Mouse (Mus musculus): Measurements from ENCODE around the gene Eif2d. TPM values are rescaled to one million over a fixed set of nuclear protein-coding genes. Genes with fewer than 3 reads are reported as not detected.

Eif2d gene
- 60.5 and 61.4 TPM in 2 replicates for polyA plus RNA-seq (2015; fragmentation: Nextera tagmentation; extraction: Ambion mirVana)

DNA sequence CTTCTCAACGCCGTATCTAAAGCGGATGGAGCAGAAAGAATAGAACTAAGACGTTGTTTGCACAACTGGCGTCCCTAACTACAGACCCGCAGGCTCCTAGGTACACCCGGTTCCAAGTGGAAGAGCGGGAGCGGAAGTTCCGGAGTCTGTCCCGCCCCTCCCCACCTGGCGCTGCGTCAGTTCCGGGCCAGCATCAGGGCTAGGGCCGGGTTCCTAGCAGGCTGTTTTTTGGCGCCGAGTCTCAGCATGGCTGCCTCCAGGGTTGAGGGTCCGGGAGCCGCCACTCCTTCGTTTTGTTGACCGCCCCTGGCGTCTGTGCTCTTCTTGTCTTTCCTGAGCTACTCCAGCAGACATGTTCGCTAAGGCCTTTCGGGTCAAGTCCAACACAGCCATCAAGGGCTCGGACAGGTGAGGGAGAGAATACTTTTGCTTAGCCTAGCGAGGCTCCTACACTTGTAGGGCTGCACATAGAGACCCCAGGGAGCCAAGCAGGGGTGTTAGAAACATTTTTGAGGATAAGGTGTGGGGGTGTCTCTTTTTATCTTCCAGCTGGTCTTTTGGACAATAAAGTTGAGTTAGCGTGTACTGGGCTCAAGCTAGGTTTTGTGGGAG, at the start of gene Eif2d:
Gene Eif2d (plus strand): TSS at position 164 of the 612 bp plus-strand sequence.
- peak within 1 kb of the TSS; percentile 82 for H3K4me3 ChIP-seq
- under 1% methylated on average over 27 of the region's 27 CpGs for WGBS
- H3K36me3 ChIP-seq: peaks cover 3% of the 10 kb centered on the region
- peaks cover 8% of the 10 kb centered on the region for H3K4me1 ChIP-seq
- H3K27ac ChIP-seq: peak within 1 kb of the TSS; percentile 77
- ATAC-seq (ENCODE audit: insufficient number of reproducible peaks, low FRiP score, low TSS enrichment, low read depth): peak; percentile 88
- H3K9ac ChIP-seq: peak within 1 kb of the TSS; percentile 67
- H3K9me3 ChIP-seq: no peaks in the 10 kb centered on the region
- peak within 1 kb of the TSS; percentile 67 for H3K4me2 ChIP-seq
- no peaks in the 10 kb centered on the region for H3K27me3 ChIP-seq

DNA sequence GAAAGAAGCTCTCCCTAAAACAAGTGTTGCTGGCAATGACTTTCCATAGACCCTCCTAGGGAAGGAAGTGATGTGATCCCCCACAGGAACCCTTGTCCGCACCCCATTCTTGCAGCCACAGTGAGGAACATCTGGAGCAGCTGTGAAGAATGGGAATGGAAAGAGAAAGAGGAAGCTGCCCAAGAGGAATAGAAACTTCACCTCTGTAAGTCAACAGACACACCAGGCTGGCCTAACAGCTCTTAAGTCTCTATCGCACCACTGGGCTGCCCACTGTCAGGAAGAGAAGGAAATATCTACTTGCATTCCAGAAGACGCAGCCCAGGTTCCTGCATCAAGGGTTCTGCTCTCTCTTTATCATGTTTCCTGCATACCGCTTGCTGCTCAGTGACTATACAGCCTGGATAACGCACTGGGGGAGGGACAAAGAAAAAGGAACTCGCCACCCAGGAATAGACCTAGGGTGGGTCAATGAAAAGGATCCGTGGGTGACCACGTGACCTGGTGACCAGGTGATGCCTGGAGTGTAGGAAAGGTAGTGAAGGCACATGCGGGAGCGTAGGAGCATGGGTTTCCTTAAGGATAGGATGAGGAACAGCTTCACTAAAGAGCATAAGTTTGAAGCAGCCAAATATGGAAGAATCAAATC, 49.1 kb upstream of the Eif2d start:
- H3K4me3 ChIP-seq: no peak overlapping the region
- no peak overlapping the region for H3K4me2 ChIP-seq
- 78% methylated on average over 10 of the region's 10 CpGs for WGBS
- H3K27ac ChIP-seq: no peak overlapping the region
- H3K9ac ChIP-seq: no peak overlapping the region
- H3K9me3 ChIP-seq: no peaks in the 10 kb centered on the region
- H3K27me3 ChIP-seq: no peaks in the 10 kb centered on the region
- H3K36me3 ChIP-seq: no peaks in the 10 kb centered on the region
- peaks cover 10% of the 10 kb centered on the region for H3K4me1 ChIP-seq
- no peak for ATAC-seq (ENCODE audit: insufficient number of reproducible peaks, low FRiP score, low TSS enrichment, low read depth)

DNA sequence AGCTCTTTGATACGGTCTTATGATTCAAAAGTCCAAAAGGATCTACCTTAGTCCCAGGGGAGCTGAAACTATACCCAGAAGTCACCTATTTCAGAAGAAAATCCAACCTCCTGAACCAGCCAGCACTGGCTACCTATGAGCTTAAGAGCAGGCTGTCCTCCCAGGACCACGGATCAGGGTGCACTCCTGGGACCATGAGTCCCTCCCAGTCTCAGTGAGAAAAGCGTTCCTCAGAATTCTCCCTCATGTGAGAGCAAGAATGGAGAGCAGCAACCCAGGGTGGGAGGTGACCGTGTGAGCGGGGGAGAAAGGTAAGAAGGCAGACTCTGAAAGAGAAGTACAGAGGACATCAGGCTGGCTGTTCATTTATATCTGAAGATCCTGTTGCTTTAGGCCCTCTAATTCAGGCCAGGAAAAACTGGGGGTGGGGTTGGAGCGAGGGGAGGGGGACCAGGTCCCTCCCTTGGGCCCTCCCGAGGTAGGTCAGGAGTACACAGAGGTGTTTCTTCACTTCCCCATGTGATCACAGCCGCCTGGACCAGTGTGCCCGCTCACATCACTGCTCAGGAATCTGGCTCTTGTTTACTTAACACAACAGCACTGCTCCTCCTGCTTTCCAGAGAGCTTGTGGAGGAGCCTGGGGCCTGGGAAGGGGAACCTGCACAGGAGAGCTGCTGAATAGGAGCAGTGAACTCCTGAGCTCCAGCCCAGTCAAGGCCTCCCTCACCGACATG, 45.2 kb upstream of the Eif2d start:
- Histone ChIP-seq H3K36me3 (no peaks in the 10 kb centered on the region), H3K9ac (no peak overlapping the region), H3K4me1 (peaks cover 25% of the 10 kb centered on the region), H3K9me3 (no peaks in the 10 kb centered on the region), H3K27ac (peak overlapping the region; percentile 85), H3K4me3 (no peak overlapping the region), H3K4me2 (no peak overlapping the region), H3K27me3 (no peaks in the 10 kb centered on the region)
- peak; percentile 85 for ATAC-seq (ENCODE audit: insufficient number of reproducible peaks, low FRiP score, low TSS enrichment, low read depth)
- 43% methylated on average over 10 of the region's 10 CpGs for WGBS

DNA sequence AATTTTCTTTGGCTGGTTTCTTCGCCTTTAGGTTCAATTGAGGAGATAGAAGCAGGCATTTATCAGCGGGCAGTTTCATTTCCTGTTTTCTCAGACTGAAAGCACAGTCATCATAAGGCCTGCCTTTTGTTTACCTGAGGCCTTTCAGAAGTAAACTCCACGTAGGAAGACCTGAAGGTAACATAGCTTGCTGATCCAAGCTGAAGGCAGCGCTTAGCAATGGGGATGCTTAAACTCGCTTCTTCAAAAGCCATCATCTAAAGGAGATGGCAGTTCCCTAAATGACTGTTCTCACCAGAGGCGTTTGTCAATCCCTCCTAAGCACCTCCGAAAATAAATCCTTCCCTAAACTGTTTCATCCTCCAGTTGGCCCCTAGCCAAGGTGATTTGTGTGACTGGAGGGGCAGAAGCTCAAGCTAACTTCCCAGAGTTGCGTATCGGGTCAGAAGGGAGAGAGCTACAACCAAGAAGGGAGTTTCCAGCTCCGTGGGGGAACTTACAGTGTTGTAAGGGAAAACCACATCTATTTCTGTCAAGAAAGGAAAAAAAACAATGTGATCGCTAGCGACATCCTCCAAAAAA, 42.4 kb upstream of the Eif2d start:
- H3K9ac ChIP-seq: no peak overlapping the region
- peaks cover 29% of the 10 kb centered on the region for H3K4me1 ChIP-seq
- no peak for ATAC-seq (ENCODE audit: insufficient number of reproducible peaks, low FRiP score, low TSS enrichment, low read depth)
- WGBS: 48% methylated on average over 12 of the region's 12 CpGs
- H3K27me3 ChIP-seq: no peaks in the 10 kb centered on the region
- H3K36me3 ChIP-seq: no peaks in the 10 kb centered on the region
- no peak overlapping the region for H3K4me2 ChIP-seq
- H3K9me3 ChIP-seq: no peaks in the 10 kb centered on the region
- peak overlapping the region; percentile 35; the same call in 1 of the 2 replicates for H3K27ac ChIP-seq
- no peak overlapping the region for H3K4me3 ChIP-seq

DNA sequence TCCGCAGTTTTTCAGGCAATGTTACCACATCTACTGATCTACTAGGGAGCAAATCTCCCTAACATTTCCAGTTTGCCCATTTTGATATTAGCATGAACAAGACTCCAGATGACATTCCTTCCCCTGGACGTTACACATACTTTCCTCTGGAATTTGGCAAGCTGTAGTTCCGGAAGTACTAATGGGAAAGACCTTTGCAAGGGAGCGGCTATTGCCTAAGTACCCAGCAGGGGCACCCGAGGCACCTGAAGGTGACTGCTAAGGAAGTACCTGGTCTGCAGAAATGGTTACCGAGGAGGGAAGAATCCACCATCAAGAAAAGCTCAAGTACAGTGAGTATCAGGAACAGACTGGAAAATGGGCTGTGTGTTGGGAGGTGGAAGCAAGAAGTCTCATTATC, 40.4 kb upstream of the Eif2d start:
- H3K4me3 ChIP-seq: no peak overlapping the region
- H3K9me3 ChIP-seq: no peaks in the 10 kb centered on the region
- 22% methylated on average over 6 of the region's 6 CpGs for WGBS
- no peak overlapping the region for H3K9ac ChIP-seq
- no peaks in the 10 kb centered on the region for H3K36me3 ChIP-seq
- H3K27ac ChIP-seq: 0 out of 2 replicates have a peak overlapping the region, but pooled peaks have one; percentile 4
- H3K4me1 ChIP-seq: peaks cover 34% of the 10 kb centered on the region
- no peak overlapping the region for H3K4me2 ChIP-seq
- H3K27me3 ChIP-seq: no peaks in the 10 kb centered on the region
- no peak for ATAC-seq (ENCODE audit: insufficient number of reproducible peaks, low FRiP score, low TSS enrichment, low read depth)

DNA sequence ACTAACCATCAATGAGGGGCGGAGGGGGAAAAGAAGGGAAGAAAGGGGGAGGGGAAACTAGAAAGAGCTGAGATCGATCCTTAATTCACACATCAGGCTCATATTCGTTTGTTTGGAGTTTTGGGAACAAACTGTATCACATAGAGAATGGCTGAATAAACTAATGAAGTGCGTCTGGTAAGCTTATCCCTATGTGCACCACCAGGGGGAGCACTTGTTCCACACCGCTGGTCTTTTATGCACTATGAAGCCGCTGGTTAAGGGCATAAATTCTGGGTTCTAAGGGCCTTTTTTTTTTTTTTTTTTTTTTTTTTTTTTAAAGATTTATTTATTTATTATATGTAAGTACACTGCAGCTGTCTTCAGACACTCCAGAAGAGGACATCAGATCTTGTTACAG, 37.0 kb upstream of the Eif2d start:
- H3K4me1 ChIP-seq: peaks cover 16% of the 10 kb centered on the region
- no peak overlapping the region for H3K4me2 ChIP-seq
- 11% methylated on average over 6 of the region's 6 CpGs for WGBS
- ATAC-seq (ENCODE audit: insufficient number of reproducible peaks, low FRiP score, low TSS enrichment, low read depth): no peak
- H3K9me3 ChIP-seq: no peaks in the 10 kb centered on the region
- no peaks in the 10 kb centered on the region for H3K36me3 ChIP-seq
- H3K27me3 ChIP-seq: no peaks in the 10 kb centered on the region
- H3K9ac ChIP-seq: no peak overlapping the region
- H3K4me3 ChIP-seq: no peak overlapping the region
- no peak overlapping the region for H3K27ac ChIP-seq

DNA sequence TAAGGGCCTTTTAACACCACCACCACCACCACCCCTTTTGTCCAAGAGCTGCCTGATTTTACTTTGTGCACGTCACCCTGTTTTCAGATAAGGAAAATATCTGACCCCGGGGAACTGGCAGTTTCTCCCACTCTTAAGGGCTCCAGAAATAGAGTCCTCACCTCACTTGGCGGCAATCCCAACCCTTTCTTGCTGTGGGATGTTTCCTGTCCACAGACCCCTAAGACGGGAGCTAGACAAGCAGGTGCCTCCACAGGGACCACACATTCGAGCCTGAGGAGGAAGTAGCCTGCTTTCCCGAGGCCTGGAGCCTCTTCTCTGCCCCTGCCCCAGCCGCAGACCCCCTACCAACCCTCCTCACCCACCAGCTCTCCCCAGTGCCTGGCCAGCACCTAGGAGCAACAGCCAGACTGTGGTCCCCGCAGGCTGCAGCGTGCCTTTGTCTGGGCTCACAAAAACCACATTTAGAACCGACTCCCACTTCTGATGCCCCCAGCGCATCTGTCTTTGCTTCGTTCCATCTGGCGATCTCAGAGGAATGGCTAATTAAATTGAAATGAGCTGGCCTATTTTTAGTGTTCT, 36.5 kb upstream of the Eif2d start:
- H3K9ac ChIP-seq: no peak overlapping the region
- 59% methylated on average over 13 of the region's 13 CpGs for WGBS
- no peak for ATAC-seq (ENCODE audit: insufficient number of reproducible peaks, low FRiP score, low TSS enrichment, low read depth)
- H3K4me1 ChIP-seq: peaks cover 14% of the 10 kb centered on the region
- no peaks in the 10 kb centered on the region for H3K27me3 ChIP-seq
- H3K4me2 ChIP-seq: no peak overlapping the region
- H3K27ac ChIP-seq: no peak overlapping the region
- no peaks in the 10 kb centered on the region for H3K9me3 ChIP-seq
- no peak overlapping the region for H3K4me3 ChIP-seq
- no peaks in the 10 kb centered on the region for H3K36me3 ChIP-seq

DNA sequence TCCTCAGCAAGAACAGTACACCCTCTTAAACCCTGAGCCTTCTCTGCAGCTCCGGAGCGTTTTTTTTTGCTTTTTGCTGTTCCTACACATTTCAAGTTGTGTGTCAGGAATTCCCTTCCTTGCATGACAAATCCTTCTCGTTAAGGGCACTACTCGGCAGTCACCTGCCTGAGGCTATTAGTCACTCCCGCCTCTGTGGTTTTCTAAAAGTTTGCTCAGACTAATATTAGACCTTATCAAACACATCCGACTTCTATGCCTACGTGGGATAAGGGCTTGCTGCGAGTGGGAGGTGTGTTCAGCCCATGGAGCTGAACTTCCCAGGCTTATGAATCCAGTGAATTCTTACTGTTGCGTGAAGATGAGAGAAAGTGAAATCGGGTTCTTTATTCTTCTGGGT, 34.5 kb upstream of the Eif2d start:
- Histone ChIP-seq H3K9ac (no peak overlapping the region), H3K27ac (no peak overlapping the region), H3K4me3 (no peak overlapping the region), H3K4me1 (peaks cover 8% of the 10 kb centered on the region; the same call in 1 of the 2 replicates), H3K4me2 (no peak overlapping the region), H3K36me3 (no peaks in the 10 kb centered on the region), H3K9me3 (no peaks in the 10 kb centered on the region), H3K27me3 (no peaks in the 10 kb centered on the region)
- WGBS: 44% methylated on average over 10 of the region's 10 CpGs
- ATAC-seq (ENCODE audit: insufficient number of reproducible peaks, low FRiP score, low TSS enrichment, low read depth): no peak

DNA sequence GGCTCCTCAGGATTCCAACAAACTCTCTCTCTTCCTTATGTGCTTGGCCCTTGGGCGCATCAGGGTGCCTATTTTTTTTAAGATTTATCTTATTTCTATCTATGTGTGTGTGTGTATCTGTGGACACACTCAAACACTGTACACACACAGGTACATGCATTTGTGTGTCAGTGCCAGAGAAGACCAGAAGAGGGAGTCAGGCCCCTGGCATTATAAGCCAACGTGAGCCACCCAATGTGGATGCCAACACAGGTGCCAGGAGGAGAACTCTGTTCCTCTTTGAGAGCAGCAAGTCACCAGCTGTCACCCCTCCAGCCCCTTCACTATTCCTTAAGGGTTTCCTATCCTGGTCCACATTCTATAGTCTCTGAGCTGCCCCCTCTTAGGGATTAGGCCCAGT, 34.0 kb upstream of the Eif2d start:
- no peak overlapping the region for H3K27ac ChIP-seq
- ATAC-seq (ENCODE audit: insufficient number of reproducible peaks, low FRiP score, low TSS enrichment, low read depth): 0 out of 2 replicates have a peak, but pooled peaks have one; percentile 32
- no peaks in the 10 kb centered on the region for H3K9me3 ChIP-seq
- peaks cover 8% of the 10 kb centered on the region; the same call in 1 of the 2 replicates for H3K4me1 ChIP-seq
- H3K4me2 ChIP-seq: no peak overlapping the region
- no peak overlapping the region for H3K9ac ChIP-seq
- H3K4me3 ChIP-seq: no peak overlapping the region
- 70% methylated on average over 2 of the region's 2 CpGs for WGBS
- no peaks in the 10 kb centered on the region for H3K36me3 ChIP-seq
- no peaks in the 10 kb centered on the region for H3K27me3 ChIP-seq

DNA sequence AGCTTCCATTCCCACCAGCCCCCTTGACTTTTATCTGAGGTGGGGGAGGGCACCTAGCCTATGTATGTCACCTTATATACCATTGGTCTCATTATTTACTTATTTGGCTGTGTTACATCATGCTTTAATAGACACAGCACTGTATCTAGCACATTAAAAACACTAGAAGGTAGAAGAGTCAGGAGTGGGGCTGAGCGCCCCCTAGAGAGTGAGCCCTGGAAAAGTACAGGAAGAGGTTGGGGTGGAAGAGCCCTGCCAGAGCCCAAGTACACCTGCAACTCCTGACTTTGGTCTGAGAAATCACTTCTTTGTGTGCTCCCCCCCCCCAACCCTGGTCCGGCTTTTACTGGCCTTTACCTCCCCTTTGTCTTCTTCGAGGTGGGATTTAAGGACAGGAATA, 31.0 kb upstream of the Eif2d start:
- Histone ChIP-seq H3K36me3 (no peaks in the 10 kb centered on the region), H3K4me1 (no peaks in the 10 kb centered on the region), H3K4me2 (no peak overlapping the region), H3K4me3 (no peak overlapping the region), H3K9ac (no peak overlapping the region), H3K9me3 (no peaks in the 10 kb centered on the region), H3K27me3 (no peaks in the 10 kb centered on the region), H3K27ac (no peak overlapping the region)
- ATAC-seq (ENCODE audit: insufficient number of reproducible peaks, low FRiP score, low TSS enrichment, low read depth): no peak
- WGBS: 41% methylated on average over 3 of the region's 3 CpGs

DNA sequence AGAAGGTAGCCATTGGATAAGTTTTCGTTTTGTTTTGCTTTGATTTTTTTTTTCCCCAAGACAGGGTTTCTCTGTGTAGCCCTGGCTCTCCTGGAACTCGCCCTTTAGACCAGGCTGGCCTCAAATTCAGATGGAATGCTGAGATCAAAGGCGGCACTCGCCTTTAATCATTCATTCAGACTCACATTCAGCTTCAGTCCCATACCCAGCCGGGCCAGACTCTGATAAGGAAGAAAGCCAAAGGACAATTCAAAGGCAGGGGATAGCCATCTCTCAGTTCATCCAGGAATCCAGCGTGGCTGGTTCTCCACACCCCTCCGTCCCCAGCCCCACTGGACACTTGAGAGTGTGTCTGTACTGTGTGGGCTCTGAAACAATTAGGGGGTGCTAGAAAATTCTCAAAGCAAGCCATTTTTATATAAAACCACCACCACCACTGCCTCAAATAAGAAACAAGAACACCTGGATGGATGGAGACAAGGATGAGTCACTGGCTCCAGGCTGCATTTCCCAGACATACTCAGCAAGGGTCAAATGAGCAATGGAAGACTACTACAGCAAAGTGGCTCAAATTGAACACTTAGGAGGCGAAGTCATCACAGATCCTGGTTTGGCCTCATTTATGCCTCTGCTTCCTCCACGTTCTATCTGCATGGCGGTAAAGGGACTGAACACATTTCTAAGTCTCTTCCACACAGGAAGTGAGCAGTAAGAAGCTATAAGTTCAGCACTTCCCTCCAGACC, 29.3 kb upstream of the Eif2d start:
- Histone ChIP-seq H3K4me2 (no peak overlapping the region), H3K4me3 (no peak overlapping the region), H3K9me3 (no peaks in the 10 kb centered on the region), H3K4me1 (no peaks in the 10 kb centered on the region), H3K36me3 (0 out of 2 replicates have a peak, but pooled peaks cover 2% of the 10 kb centered on the region), H3K27me3 (no peaks in the 10 kb centered on the region), H3K27ac (no peak overlapping the region), H3K9ac (no peak overlapping the region)
- ATAC-seq (ENCODE audit: insufficient number of reproducible peaks, low FRiP score, low TSS enrichment, low read depth): no peak
- 57% methylated on average over 10 of the region's 10 CpGs for whole genome bisulfite sequencing

All from limb, embryonic 15.5 days (tissue).